Mouse (Mus musculus): ENCODE data around the gene Prex1.

The Prex1 gene

DNA sequence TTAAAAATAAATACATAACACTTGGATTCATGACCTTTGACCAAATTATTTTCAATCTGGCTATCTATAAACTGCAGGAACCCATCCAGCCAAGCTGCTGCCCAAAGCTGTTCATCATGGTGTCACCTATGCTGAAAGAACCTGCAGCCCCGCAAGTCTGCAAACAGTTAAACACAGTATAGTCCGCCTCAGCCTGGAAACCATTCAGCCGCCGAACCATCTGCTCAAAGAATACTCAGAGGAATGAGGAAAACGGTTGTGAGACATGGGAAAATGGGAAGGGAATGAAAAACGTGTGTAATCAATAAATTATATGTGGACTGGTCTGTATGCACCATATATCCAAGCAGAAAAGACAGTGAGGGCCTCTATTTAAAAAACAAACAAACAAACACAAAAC lies 13.3 kb upstream of the Prex1 start:
- no peak for DNase-seq (ENCODE audit: low read depth, low spot score)

DNA sequence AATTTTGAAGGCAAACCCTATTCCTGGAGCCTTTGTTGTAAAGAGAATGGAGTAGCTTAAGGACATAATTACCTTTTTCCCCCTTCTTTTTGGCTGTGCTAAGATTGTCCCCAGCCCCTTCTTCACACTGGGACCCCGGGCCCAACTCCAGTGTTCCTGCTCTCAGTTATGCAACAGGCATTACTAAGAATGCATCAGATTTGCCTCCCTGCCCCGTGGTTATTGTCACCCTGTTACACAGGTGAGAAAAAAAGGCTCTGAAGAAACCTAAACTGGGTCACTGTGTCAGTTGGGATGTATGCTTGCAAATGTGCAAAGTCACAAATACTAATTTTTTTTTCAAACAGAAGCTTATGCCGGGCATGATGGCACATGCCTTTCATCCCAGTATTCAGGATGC lies 6.8 kb upstream of the Prex1 start:
- DNase-seq (ENCODE audit: low read depth, low spot score): no peak

DNA sequence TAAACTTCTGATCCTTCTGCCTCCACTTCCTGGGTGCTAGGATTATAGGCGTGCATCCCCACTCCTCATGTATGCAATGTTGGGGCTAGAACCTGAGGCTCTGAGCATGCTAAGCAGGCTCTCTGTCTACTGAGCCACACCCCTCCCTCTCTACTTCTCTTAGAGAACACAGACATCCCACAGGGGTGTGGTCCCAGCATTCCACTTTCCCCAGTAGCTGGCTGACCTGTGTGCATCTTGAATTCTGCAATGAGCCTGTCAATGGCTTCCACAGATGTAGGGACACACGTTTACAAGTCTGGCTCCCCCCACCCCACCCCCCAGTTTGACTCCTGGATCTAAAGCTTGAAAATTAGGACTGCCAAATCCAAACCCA lies 6.3 kb upstream of the Prex1 start:
- DNase-seq (ENCODE audit: low read depth, low spot score): no peak

DNA sequence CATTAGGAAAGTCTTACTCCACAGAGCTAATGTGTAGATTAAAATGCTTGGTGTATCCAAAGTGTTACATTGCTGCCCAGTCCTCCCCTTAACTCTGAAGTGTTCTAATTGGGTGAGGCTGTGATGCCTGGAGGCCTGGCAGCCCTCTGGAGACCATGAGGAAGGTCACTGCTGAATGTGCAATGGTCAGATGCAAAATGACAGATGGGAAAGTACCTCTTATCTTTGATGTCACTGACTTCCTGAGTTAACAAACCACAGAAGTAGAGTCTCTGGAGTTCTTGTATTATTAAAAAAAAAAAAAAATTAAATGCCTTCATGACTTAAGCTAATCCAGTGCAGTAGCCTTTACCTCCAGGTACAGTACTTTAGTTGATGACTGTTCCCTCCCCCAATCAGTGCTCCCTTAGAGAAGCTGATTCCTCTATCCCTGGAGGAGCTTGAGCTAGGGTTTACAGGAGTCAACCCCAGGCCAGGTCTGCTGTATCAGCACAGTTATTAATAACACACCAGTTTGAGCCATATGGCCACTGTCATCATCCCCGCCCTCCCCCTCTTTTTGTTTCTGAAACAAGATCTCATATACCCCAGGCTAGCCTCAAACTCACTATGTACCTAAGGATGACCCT lies 5.8 kb upstream of the Prex1 start:
- no peak for DNase-seq (ENCODE audit: low read depth, low spot score)

DNA sequence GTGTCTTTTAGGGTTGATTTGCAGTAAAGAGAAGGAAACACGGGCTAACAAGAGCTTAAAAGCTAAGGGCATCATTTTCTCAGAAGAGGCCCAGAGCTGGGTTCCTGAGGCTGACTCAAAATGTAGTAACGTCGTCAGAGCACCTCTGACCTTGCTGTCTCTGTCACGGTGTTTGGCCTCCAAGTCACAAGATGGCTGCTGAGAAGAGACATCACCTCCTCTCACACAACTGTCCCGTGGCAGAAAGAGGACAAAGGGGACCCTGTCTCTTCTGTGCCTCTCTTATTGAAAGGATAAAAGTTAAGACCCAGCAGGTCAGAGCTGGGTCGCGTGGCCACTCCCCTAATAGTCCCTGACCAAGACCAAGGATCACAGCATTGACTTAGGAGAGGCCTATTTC lies 2.4 kb upstream of the Prex1 start:
- no peak for DNase-seq (ENCODE audit: low read depth, low spot score)

DNA sequence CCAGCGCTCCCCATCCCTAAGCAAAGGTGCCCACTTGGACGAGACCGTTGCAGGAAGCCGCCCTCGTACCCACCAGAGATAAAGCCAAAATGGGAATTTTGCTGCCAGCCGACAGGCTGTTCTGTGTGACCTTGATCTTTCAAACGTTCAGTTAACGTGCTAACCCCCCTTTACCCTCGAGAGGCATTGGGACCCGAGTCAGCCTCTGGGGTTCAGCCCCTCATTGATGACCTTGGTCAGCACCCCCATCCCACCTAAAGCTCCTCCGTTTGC lies 731 bp upstream of the Prex1 start:
- DNase-seq (ENCODE audit: low read depth, low spot score): no peak

DNA sequence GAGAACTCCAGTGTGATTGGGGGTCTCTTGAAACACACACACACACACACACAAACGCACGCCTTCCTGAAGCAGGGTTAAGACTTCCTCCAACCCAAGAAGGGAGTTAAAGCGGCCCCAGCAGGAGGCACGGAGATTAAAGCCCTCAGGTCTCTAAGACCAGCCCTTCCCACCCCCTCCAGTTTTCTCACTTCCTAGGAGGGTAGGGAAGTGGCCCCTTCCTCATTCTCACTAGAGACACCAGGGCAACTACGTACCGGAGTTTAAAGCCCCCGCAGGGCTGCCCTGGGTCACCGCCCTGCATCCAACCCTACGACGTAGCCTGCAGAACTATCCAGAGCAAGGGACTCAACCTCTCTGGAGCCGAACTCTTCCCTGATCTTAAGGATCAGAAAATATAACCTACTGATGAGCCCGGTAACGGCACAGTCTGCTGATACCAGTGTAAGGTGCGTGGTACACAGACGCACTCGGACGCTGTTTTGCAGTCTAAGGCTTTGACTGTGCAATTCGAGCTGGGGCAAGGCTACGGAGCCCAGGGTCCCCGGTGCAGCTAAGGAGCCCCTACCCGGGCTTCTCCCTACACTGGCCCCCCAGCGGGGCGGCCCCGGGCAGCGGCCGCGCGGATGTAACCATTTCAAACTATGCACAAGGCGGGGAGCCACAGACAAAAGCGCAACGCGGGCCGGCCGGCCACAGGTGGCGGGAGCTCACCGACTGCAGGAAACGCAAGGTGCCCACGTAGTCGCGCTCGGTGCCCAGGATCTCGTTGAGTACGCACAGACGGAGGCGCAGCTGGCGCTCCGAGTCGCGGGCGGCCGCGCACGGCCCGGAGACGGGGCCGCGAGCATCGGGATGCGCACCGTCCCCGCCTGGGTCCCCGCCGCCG lies 587 bp downstream of the Prex1 start:
- DNase-seq (ENCODE audit: low read depth, low spot score): peak; percentile 28

DNA sequence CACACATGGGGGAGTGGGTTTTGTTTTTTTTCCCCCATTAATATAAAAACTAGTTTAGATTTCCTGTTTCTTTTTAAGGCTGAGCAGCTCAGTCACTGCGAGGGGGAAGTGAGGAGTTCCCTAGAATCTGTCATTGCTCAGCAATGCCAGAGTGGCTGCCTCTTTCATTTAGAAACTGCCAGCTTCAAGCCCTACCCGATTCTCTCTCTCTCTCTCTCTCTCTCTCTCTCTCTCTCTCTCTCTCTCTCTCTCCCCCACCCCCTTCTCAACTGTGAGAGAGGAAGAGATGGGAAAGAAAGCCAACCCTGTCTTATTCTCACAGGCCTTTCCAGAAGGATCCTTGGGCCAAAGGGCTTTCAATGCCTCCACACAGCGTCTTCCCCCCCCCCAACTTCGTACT lies 1.3 kb downstream of the Prex1 start:
- DNase-seq (ENCODE audit: low read depth, low spot score): no peak

DNA sequence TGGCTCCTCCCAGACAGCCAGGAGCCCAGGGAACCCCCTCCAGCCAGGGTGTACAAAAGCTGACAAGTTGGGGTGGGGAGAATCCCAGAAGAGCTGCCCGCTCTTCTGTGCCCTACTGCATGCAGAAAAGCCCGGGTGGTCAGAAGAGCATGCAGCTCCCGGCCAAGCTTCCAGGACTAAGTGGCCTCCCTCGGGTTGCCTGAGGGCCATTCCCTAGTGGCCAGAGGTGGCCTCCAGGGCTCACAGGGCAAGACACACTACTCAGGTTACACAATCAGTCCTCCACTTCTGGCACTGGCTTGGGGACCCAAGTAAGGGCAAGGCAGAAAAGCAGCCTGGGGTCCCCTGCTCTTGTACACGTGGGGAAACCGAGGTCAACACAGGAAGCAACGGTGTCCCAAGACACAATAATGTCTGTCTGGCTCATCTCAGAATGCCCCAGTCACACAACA lies 1.9 kb downstream of the Prex1 start:
- DNase-seq (ENCODE audit: low read depth, low spot score): no peak

DNA sequence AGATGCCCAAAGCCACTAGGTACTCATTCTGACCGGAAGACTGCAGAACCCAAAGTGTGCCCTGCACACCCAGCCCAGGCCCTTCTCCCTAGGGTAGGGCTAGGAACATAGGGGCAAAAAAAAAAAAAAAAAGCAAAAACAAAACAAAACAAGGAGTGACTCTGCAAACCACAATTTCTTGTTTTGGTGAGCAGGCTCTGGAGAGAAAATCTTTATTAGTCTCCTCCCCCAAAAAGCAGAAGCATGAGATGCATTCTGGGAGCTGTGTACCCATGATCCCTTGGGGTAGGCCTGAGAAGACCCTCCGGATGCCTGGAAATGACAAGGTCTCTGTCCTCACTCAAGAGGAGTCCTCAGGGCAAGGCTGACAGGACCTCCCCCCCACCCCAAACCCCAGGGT lies 3.7 kb downstream of the Prex1 start:
- no peak for DNase-seq (ENCODE audit: low read depth, low spot score)

DNA sequence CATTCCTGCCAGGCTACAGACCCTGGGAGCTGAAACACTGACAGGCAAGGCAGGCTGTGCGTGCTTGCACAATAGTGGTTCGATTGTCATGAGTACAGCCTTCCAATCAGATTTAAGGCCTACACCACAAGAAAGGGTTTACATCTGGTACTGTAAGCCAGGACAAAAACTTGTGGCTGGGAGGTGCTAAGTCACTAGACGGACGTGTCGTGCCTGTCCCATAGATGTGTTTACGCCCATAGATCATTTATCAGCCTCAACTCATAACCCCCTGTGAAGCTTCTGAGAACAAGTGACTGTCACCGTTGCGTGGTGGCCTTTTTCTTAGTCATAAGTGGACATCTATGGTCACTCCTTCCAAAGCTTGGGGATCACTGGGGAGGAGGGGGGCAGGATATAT lies 5.3 kb downstream of the Prex1 start:
- no peak for DNase-seq (ENCODE audit: low read depth, low spot score)

DNA sequence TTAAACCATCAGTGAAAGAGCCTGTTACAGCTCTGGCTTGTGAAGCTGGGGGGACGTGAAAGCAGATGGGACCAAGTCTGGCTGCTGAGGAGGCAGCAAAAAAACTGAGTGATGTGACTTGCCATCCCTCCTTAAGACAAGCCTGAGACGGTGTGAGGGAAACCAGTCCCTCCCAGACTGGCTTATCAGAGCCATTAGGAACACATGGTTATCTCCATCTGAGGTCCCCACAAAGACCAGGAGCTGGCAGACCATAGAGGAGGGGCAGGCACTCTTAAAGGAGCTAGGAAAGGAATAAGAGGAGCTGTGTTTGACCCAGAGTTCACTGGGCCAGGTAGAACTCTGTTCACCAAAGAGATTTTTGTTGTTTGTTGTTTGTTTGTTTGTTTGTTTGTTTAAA lies 7.1 kb downstream of the Prex1 start:
- DNase-seq (ENCODE audit: low read depth, low spot score): no peak

DNA sequence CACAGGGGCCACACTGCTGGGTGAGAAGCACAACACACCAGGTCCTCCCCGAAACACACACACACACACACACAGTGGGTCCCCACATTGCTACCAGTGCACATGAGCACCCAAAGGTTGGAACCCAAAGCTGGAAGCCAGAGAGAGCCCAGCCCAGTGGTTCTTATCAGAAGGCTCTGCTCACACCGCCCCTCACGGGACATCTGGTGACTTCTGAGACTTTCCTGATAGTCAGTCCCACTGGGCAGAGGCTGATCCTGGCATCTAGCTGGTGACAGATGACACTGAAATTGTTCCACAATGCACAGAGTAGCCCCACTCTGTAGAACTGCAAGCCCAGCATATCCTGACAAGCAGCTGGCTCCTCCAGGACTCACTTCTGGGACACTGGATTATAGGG lies 10.1 kb downstream of the Prex1 start:
- no peak for DNase-seq (ENCODE audit: low read depth, low spot score)

DNA sequence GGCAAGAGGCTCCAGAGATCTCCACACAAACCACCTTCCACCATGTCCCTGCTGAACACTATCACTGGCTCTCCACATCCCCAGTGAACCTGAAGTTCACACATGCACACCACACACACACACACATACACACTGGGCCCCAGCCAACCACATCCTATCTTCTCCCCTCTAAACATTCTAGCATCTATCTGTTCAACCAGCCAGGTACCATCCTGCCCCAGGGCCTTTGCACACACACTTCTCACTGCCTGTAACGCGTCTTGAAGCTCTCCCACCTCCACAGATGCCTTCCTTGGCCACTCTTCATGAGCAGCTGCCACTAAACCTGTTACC lies 11.6 kb downstream of the Prex1 start:
- no peak for DNase-seq (ENCODE audit: low read depth, low spot score)

DNA sequence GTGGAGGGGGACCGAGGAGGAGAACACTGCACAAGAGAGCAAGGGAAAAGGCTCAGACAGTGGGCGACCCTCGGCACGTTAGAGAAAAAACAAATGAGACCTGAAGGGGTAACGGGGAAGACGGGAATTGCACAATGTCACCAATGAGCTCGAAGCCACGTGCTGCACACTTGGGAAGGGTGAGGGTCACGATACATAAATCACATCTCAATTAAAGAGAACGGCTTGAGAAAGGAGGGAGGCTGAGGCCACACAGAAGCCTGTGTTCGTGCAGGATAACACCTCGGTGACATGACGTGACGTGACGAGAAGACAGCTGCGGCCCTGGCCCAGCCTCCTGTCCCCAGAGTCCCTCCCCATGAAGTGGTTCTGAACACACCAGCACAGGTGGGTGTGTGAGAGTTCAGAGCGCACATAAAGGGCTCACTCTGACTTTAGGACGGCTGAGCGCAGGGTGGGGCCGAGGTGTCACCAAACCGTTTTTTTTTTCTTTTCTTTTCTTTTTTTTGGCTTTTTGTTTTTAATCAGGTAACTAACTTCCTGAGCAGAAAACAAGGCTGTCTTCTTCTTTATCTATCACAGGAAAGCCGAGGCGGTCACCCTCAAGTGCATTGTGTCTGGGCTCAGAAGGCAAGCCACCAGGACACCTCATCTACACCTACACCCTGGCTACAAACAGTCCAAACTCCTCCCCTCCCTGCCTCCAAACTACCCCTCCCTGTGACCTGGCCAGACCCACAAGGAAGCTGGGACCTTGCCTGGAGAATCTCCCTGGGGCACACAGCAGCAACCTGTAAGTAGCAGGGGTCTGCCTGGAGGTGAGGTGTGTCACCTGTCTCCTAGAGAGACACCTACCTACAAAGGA lies 12.2 kb downstream of the Prex1 start:
- no peak for DNase-seq (ENCODE audit: low read depth, low spot score)

DNA sequence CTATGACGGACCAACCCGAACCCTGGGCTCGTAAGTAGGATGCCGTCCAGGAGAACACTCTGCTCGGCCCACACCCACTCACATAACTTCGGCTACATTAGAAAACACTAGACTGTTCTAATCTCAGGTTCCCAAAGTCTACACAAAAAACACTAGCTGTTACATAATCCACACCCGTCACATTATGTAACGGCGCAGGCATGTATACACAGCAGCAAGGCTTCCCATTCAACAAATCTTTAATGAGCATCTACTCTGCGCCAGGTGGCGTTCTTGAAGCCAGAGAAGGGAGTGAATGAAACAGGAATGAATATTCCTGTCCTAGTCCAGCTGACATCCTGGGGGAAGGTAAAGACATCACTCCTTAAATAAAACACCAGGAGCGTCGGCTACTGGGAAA lies 12.9 kb downstream of the Prex1 start:
- DNase-seq (ENCODE audit: low read depth, low spot score): no peak

DNA sequence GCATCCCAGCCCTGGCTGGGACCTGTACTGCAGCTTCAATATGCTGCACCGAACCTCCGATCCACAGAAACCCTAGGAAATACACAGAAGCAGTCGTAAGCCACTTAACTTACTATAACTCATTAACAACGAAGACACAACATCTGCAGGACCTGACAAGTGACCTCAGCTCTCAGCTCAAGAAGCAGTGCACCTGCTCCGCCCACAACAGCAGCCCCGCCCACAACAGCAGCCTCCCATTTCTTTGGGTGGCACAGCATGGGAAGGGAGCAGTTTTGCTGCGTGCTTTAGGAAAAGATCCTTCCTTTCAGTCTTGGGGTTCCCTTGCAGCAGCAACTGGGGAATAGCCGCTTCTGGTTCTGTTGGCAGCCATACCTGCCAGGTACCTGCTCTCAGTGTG lies 13.5 kb downstream of the Prex1 start:
- no peak for DNase-seq (ENCODE audit: low read depth, low spot score)

DNA sequence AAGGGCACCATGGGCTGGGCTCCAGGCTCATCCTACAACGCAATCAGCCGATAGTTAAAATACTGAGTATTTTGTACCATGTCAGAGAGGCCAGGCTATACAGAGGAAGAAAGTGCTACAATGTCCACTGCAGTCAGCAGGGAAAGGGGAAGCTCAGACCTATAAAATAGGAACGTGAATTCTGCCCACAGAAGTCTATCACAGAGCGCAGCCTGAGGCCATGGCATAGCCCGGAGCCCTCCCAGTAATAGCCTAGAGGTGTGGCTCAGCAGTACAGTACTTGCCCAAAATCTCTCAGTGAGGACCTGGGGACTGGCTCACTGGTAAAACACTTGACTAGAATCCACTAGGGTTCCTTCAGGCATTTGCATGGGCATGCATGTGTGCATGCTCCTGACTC lies 14.1 kb downstream of the Prex1 start:
- DNase-seq (ENCODE audit: low read depth, low spot score): no peak

DNA sequence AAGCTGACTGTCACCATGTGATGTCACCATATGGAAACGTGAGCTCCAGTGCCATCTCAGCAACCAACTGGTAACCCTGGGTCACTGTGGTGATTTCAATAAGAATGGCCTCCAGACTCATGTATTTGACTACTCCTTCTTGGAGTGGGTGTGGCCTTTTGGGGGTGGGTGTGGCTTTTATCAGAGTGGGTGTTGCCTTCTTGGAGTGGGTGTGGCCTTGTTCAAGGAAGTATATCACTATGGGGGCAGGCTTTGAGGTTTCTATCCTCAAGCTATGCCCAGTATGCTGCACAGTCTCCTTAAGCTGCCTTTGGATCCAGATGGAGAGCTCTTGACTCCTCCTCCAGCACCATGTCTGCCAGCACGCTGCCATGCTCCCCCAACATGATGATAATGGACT lies 19.0 kb downstream of the Prex1 start:
- DNase-seq (ENCODE audit: low read depth, low spot score): peak; percentile 43

DNA sequence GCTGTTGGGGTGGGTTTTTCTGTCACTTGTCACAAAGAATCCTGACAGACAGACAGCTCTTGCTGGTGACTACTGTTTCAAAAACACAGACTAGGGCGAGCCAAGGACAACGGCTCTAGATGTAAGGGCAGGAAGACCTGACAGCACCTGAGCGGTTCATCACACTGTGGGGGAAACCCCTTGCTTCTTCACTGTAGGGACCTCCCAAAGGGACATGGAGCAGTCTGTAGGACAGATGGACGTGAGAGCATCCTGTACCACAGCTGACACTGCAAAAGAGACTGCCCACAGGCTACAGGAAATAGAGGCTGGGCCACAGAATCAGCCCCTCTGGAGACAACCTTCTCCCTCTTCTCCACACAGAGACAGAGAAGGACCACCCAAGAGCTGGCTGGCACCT lies 20.2 kb downstream of the Prex1 start:
- DNase-seq (ENCODE audit: low read depth, low spot score): no peak

DNA sequence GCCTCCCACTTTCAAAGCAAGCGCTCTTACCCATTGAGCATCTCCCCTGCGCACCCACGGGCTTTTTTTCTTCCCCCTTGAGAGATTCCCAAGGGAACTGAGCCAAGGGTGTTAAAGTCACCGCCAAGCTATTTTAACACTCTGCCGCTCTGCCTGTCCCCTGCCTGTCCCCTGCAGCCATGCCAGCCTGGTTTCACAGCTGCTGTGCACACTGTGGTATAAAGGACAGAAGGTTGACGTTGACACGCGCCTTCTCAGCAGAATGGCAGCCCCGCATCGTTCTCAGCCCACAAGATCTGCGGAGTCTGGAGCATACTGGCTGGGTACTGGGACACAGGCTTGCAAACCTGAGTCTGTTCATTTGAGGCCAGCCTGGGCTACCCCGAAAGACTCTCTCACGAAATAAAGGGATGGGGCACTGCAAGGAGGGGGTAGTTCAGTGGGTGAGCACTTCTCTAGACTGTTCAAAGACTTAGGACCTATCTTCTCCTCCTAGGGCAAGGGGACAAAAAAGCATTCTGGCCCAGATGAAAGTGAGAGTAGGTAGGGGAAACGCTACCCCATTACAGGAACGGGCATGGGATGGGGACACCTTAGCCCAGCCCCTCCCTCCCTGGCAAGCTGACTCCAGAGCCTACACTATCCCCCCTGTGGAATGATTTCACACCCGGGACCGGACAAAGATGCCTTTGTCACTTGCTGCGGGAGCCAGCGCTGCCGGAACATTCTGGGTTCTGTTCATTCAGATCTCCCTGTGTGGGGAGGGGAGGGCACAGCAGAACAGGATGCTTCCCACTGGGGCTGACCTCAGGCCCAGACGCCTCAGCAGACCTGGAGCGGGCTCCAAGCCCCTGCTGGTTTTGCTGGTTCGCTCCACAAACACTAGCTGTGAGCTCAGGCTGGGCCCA lies 21.8 kb downstream of the Prex1 start:
- no peak for DNase-seq (ENCODE audit: low read depth, low spot score)

DNA sequence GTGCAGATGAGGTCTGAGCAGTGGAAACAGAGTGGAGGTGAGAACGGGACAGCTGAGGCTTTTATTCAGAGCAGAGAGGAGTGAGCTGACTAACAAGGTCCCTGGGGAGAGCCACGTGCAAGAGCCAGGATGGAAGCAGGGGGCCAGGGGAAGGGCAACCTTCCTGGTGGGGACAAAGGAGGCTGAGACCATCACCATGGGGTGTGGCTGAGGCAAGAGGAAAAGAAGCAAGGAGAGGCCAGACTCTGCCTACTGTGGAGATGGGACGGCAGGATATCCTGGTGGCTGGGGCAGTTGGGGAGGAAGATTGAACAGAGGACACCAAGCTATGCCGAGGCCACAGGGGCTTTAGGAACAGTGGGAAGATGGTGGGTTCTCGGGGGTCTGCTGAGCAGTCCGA lies 26.7 kb downstream of the Prex1 start:
- no peak for DNase-seq (ENCODE audit: low read depth, low spot score)
